Mouse (Mus musculus) brain, embryonic 18.5 days (tissue): ENCODE measurements around the gene Nhsl2.
"Not testable (repeated sequence)": the region's sequence is repeated elsewhere in the genome, so short reads cannot be mapped to it uniquely, and the experiment has no call there.

ENCODE experiments used
- DNase-seq: peaks from one replicate; pipeline ENCODE4 v3.0.0-alpha.2; 2012; ENCODE audit warnings: low read depth, low spot score

Nhsl2 gene

DNA sequence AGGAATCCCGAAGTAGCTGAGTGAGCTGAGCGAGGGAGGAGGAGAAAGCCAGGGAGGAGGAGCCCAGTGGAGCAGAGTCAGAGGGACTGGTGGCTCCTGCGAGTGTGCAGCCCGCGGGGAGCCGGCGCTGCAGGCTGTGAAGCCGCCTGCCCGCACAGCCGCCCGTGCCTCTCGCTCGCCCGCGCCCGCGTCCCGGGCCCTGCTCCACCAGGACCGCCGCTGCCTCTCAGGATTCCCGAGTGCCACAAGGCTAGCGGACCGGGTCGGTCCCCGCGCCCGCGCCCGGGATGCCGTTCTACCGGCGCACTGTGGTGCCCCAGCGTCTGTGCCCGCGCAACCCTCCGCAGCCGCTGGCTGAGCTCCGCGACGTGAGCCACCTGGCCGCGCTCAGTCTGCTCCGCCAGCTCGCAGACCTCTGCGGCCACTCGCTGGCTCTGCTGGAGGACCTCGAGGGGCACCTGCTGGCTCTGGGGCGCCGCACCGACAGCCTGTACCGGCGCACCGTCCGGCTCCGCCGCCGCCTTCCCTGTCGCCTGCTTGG lies at the start of gene Nhsl2:
Gene Nhsl2, plus strand, starts transcription at position 105 of the 541 bp plus-strand sequence.
- peak; percentile 18 for DNase-seq

DNA sequence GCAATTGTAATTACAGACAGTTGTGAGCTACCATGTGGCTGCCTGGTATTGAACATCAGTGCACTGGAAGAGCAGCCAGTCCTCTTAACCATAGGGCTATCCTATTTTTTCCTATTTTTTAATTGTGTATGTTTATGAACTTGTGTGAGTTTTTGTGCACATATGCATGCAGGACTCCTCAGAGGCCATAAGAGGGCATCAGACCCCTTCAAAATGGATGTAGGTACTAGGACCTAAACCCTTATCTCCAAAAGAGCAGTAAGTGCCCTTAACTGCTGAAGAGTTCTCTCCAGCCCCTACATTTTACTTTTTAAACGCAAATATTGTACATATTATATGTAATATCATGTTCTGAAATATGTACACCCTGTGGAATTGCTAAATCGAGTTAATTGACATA lies 43.7 kb upstream of the Nhsl2 start:
- DNase-seq: peak; percentile 1

- DNase-seq: no peak
Observed at GRCm38 (mm10) chrX:101811750-101812149, 37.4 kb upstream of the Nhsl2 start.

- DNase-seq: no peak
Observed at GRCm38 (mm10) chrX:101819163-101819562, 30.0 kb upstream of the Nhsl2 start.

DNA sequence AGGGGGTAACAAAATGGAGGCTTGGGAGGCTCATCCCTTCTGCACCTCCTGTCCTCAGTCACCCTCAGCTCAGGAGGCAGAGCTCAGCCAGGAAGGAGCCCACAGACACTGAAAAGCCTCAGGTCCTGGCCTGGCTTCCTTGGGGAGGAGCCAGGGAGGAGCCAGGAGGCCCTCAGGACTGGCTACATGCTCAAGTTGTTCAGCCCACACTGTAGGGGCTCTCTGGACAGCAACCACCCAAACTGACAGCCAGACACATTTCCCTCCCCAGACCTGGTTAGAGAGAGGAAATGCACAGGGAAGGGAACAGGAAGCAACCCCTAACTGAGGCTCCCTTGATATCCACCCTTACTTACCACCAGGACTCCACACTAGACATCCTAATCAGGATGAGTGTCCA lies 29.2 kb upstream of the Nhsl2 start:
- not testable (repeated sequence) for DNase-seq

- DNase-seq: no peak
Observed at GRCm38 (mm10) chrX:101847191-101847795, 1.9 kb upstream of the Nhsl2 start.

- no peak for DNase-seq
Observed at GRCm38 (mm10) chrX:101849901-101850551, 841 bp downstream of the Nhsl2 start.

DNA sequence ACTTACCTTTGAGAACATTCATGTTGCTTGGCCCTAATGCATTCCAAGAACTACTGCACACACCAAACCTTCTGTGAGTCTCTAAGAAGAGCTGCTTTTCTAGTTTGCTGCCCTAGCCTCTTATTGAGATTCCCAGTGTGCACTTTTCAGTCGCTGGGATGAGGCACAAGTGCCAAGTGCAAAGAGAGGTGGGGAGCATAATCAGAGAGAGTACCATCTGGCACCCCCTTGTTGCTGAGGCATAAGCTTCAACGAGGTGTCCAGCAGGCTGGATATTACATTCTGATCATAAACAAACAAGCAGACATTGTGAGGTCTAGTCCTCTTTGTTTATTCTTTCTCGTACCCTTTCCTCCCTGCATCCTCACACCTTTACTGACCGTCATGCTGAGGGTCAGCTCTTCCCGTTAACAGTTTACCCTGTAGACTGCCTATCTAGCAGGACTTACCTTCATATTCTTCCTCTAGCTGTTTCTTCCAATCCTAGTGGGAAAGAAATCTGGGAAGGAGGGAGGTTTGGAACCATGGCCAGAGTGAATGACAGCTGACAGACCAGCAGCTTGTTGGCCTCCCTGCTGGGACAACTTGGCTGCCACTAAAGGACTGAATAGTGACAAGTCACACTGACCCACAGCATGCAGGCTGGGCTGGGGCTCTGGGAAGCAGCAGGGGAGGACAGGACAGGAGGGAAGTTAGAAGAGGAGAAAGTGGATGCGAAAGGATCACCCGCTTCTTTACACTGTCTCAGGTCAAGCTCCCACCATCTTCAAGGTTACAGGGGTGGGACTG lies 2.6 kb downstream of the Nhsl2 start:
- DNase-seq: no peak

GRCm38 (mm10) chrX:101863666-101864378 lies 14.6 kb downstream of the Nhsl2 start:
- DNase-seq: no peak

DNA sequence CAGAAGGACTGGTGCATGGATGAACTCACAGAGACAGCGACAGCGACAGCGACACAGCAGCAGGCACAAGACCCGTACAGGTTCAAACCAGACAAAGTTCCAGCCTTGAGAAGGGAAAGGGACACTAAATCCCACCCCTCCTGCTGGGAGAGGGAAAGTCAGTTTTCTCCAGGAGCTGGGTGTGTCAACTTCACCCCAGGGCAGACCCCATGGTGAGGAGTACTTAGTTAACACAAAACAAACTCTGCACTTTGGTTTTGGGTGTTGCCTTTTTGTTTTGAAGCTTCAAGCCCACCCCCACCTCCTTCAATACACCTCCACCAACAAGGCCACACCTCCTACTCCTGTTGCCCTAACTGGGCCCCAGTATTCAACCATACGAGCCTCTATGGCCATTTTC lies 15.6 kb downstream of the Nhsl2 start:
- no peak for DNase-seq

DNA sequence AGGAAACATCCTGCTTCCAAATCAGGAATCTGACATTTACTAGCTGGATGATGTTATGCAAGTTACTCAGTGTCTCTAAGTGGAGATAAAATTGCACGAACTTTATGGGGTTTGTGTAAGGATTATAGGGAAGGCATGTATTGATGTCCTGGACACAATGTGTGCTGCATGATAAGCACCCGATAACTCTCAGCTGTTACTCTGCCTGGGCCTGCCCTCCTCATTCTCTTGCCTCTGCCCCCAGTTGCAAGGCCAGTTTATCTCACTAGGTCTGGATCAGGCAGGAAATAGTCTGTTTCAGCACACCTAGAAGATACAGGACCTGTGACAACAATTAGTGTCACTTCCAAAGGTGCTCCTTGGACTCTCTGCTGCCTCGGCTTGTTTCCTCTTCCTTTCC lies 25.0 kb downstream of the Nhsl2 start:
- no peak for DNase-seq

GRCm38 (mm10) chrX:101874901-101875300 lies 25.7 kb downstream of the Nhsl2 start:
- no peak for DNase-seq

DNA sequence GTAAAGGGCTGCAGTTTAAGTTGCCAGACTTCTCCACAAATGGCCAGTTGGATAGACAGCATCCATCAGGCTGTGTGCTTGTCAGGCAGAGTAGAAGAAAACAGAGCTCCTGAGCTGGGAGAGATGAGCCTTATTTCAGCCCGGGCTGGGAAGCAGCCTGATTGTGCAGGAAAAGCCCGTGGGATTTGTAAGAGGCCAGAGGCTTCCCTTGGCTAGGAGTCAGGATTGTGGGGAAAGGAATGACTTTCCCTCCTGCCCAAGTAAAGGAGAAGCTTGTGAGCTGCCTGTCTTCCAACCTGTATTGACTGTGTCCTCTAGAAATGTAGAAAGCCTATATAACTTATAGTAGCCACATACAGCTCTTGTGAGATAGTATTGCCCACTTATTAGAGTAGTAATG lies 27.0 kb downstream of the Nhsl2 start:
- DNase-seq: no peak

DNA sequence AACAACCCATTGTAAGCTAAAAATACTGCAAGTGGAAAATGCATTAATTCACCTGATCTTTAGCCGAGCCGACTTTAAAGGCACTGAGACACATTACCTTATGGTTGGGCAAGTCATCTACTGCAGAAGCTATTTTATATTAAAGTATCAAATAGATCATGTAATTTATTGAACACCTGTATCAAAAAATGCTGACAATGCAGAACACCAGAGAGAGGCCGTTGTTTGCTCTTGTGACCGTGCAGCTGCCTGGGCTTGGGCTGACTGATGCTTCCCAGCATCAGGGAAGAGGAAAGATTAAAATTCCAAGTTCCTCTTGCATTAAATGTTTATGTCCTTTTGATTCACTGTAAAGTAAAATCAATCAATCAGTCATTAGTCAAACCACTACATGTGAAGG lies 28.7 kb downstream of the Nhsl2 start:
- no peak for DNase-seq

DNA sequence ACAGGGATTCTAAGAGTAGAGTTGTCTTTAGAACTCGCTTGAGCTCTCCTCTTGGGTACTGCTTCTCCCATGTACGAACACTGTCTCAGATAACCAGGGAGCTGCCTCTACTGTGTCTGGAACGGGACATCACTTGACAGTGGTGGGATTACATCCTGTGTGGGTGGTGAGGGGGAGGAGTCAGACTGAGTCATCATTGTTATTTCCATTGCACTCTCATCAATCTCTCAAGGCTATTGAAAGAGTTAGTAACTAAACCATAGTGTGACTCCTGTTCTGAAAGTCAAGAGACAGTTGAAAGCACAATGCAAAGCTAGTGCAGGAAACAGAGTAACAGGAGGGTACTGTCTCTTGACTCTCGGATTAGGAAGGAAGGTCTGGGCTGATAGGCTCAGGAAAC lies 29.4 kb downstream of the Nhsl2 start:
- DNase-seq: no peak

GRCm38 (mm10) chrX:101882141-101882751 lies 33.1 kb downstream of the Nhsl2 start:
- DNase-seq: no peak

DNA sequence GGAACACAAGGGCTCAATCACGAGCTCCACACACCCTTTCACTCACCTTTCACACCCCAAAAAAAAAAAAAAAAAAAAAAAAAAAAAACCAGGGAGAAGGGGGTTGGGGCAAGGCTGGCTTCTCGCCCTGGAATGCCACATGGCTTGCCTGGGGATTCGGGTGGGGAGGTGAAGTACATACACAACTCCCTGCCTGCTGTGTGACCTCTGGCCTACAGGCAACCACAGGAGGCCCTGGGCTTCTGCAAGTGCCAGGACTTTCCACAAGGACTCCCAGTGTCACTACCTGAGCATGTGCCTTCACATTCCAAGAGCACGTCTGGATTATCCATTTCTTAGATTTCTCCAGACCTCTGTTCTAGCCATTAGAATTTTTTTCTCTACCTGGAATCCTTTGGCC lies 40.2 kb downstream of the Nhsl2 start:
- DNase-seq: no peak

GRCm38 (mm10) chrX:101889813-101890469 lies 40.8 kb downstream of the Nhsl2 start:
- DNase-seq: no peak

- DNase-seq: no peak
Observed at GRCm38 (mm10) chrX:101893796-101894195, 44.6 kb downstream of the Nhsl2 start.

GRCm38 (mm10) chrX:101898341-101898740 lies 49.2 kb downstream of the Nhsl2 start:
- DNase-seq: no peak
